Mouse (Mus musculus) lung, postnatal 36 days (tissue): ENCODE results near the gene Grm8.

Source experiments
- DNase-seq: peaks from one replicate; pipeline ENCODE4 v3.0.0; 2022; ENCODE audit warnings: mixed read lengths

Gene Grm8

GRCm38 (mm10) chr6:28032006-28032405, 103.0 kb downstream of the Grm8 start:
- no peak for DNase-seq

- DNase-seq = no peak
These were observed 117.3 kb downstream of the Grm8 start for GRCm38 (mm10) chr6:28017653-28018052.

DNA sequence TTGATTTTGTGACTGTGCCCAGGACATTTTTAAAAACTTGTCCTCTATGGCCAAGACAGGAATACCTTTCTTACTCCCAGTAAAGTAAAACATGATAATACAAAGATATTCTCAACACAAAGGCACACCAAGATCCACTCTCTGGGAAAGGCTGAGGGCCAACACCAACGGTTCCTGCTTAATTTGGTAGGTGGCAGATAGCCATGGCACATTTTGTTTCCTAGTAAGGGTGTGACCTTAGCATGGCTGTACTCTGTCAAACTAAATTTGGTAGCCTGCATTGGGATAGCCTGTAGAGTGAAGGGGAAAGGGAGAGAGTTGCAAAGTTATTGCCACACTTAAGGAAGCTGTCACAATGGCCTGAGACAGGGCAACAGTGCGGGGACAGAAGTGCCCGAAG, 128.0 kb downstream of the Grm8 start:
- DNase-seq = peak; percentile 17

GRCm38 (mm10) chr6:27997250-27997649, 137.7 kb downstream of the Grm8 start:
- DNase-seq = no peak

GRCm38 (mm10) chr6:27991241-27991640, 143.7 kb downstream of the Grm8 start:
- no peak for DNase-seq

GRCm38 (mm10) chr6:27982598-27982997, 152.4 kb downstream of the Grm8 start:
- no peak for DNase-seq

GRCm38 (mm10) chr6:27982021-27982420, 153.0 kb downstream of the Grm8 start:
- no peak for DNase-seq

DNA sequence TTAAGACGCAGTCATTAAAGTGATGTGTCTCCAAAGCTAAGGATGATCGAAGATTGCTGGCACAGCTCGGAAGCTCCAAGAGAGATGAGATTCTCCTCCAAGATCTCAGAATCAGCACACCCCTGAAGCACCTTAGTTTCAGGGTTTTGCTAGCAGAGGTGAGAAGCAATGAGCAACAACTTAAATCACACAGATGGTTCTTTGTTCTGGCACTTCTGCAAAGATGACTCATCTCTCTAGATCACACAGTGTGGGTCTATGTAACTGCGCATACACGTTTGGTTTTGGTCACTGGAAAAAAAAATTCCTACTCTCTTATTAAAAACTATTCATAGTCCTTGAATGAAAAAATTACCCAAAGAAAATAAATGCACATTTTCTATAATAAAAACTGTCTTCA, 157.6 kb downstream of the Grm8 start:
- no peak for DNase-seq

DNA sequence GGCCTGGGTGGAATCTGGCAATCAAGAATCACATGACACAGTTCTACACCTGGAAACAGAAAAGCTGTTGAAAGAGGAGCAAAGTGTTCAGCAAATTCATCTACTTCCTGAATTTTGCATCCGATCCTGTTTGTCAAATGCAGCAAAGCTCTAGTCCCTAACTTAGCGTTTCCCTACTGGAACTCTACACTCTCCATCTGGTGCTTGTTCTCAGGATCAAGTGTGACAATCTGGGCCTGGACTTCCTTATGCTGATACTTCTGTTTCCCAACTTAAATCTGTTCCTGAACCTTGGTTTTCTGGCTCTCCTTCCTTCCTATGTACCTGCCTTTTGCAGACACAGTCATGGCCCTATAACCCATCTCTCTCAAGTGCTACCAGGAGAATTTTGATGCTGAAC, 166.1 kb downstream of the Grm8 start:
- no peak for DNase-seq

DNA sequence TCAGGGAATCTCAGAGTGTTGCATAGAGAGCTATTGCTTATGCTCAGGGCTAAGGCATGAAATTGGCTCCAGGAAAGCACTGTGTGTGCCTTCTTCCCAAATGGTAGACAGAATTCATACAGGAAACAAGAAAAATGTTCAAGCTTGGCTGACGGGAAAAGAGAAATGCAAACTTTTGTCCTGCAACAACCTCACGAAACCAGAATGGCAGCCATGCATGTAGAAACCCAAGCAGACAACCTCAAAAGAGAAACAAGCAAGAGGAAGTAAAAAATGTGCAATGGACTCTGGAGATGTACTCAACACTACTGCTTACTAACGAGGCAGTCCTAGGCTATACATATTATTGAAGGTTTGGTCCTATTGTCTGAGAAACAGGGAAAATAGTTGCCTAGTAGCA, 167.9 kb downstream of the Grm8 start:
- DNase-seq = no peak

DNA sequence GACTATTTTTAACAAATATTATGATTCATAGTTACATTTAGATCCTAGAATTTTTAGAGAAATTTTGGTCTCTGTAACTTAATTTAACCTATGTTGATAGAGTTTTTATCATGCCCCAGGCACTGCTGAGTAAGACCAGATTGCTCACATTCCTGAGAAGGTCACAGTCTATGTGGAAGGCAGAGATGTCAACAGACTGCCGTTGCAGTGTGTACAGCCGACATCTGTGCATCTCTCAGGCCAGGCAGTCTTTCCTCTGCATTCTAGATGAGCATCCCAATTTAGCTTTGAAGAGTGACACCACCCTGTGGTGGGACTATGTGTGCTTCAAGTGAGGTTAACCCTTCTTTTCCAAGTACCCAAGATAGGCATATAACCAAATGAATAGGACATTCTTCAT, 169.7 kb downstream of the Grm8 start:
- no peak for DNase-seq

- no peak for DNase-seq
These were observed 171.1 kb downstream of the Grm8 start for GRCm38 (mm10) chr6:27963887-27964286.

DNA sequence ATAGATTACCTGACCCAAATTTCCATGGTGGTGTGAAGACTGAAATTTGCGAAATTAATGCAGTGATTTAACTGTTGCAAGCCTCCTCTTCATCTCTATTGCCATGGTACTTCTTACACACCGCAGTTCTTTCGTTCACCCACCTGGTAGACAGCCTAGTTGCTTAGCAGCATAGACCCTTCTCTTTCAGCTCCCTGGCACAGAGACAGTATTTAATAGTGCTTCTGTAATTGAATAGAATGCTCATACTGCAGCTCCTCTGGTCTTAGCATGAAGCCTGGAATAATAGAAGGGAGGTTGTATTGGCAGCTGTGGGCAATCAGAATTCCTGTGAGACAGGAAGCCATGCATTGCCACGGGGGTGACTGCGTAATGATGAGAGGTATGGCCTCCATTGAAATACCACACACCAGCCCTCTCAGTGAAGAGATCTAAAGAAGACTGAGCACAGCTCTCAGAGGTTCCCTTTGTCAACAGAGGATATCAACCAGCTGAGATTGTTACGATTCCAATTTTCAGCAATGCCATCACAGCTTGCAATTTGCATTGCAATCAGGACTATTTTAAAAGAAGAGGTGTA, 178.6 kb downstream of the Grm8 start:
- no peak for DNase-seq

GRCm38 (mm10) chr6:27951433-27951832, 183.5 kb downstream of the Grm8 start:
- no peak for DNase-seq

DNA sequence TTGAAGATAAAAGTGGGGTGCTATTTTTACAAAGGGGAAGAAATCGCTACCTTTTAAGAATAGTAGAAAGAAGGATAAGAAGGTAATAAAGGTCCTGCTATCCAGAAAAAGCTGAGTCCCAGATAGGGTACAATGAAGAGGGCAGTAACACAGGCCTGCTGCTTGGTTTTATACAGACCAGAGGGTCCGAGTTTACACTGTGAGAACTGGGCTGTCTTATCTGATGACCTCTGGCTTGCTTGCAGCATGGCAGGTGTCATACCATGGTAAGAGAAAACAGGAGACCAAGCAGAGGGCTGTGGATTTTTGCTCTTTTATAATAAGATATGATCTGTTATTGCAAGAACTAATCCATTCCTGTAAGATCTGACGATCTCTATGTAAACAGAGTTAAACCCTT, 206.9 kb downstream of the Grm8 start:
- no peak for DNase-seq

- DNase-seq = no peak
These were observed 221.7 kb downstream of the Grm8 start for GRCm38 (mm10) chr6:27913281-27913680.

DNA sequence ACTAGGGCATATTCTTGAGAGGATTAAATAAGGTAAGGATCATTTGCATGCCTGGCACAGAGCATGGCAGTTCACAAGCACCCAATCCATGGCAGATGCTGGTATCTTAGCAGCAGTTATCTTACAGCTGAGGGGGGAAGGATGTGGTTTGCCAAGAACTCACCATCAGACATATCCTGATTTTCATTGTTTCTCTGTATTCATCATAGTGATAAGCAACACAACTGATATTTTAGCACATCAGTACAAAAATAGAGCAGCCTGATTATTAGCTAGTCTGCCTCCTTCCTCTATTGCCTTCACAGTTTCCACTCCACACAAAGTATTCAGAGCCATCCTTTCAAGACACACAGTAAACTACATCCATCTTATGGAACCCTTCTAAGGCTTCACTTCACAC, 230.6 kb downstream of the Grm8 start:
- no peak for DNase-seq

- no peak for DNase-seq
These were observed 232.8 kb downstream of the Grm8 start for GRCm38 (mm10) chr6:27902224-27902623.

DNA sequence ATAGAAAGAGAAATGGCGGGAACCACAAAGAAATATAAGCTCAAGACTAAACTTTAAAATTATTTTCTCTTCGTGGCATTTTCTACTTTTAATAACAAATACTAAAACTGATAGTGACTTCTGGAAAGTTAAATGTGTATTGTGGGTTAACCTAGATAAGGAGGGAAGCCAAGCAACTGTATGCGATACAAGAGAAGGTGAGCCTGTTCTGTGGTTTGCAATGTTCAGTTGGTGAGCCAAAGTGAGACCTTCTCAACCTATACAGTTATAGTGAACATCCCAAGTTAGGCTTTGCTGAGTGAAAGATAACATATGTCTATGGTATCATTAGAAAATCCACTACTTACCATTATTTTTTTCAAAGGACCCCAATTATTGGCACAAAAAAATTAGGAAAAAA, 233.6 kb downstream of the Grm8 start:
- no peak for DNase-seq

- no peak for DNase-seq
These were observed 239.8 kb downstream of the Grm8 start for GRCm38 (mm10) chr6:27895153-27895552.

DNA sequence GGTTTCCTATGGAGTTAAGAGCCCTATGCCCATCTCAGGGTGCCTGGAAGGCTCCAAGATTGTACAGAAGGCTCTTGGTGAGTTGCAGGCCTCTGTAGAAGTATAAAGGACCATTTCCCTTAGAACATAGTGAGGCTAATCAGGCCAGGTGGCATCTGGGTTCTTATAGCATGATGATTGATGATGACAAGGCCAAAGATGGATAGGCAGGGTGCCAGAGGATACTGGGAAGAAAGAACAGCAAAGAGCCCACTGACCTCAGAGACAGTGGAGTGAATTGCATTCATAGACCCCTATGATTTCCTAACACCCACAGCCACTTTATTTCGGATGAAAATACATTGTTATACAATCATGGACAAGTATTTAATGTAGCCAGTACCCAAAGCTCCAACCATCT, 242.1 kb downstream of the Grm8 start:
- DNase-seq = no peak

- no peak for DNase-seq
These were observed 246.6 kb downstream of the Grm8 start for GRCm38 (mm10) chr6:27888391-27888790.

- DNase-seq = no peak
These were observed 247.1 kb downstream of the Grm8 start for GRCm38 (mm10) chr6:27887922-27888321.

- DNase-seq = no peak
These were observed 249.2 kb downstream of the Grm8 start for GRCm38 (mm10) chr6:27885786-27886185.

GRCm38 (mm10) chr6:27849644-27850043, 285.3 kb downstream of the Grm8 start:
- DNase-seq = no peak

DNA sequence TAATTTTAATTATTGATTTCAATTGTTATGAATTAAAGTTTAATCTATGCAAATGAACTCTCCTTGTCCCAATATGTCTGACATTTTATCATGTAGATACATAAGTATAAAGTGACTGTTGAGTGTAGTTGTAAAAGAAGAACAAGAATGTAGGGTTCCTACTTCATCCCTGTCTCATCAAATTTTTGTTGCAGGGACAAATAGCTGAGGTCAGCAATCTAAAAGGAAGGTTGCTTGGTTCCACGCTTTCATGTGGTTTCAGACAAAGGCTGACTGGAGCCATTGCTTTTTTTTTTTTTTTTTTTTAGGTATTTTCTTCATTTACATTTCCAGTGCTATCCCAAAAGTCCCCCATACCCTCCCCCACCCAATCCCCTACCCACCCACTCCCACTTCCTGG, 298.8 kb downstream of the Grm8 start:
- DNase-seq = no peak
